Mouse (Mus musculus) midbrain, embryonic 14.5 days (tissue): ENCODE measurements around the gene Tbc1d1. TPM values are rescaled to one million over a fixed set of nuclear protein-coding genes. Genes with fewer than 3 reads are reported as not detected.

Experiments
- ATAC-seq: fragments of 200-750 bp; cut with Nextera tagmentation; 2 replicates; pipeline ENCODE4 v1.8.0; 2017; ENCODE audit warnings: moderate number of reproducible peaks, moderate library complexity; ENCODE audit not compliant: low FRiP score, low TSS enrichment
- DNase-seq: peaks from one replicate; pipeline ENCODE4 v3.0.0-alpha.2; 2015
- H3K27ac ChIP-seq: fragments of 300-500 bp; sonication (generic); replicated peaks from 2 replicates; pipeline ENCODE4 v1.5.1; 2014; ENCODE audit warnings: mild to moderate bottlenecking, low read depth, low read length, moderate library complexity
- H3K27me3 ChIP-seq: fragments of 300-500 bp; sonication (generic); 2 replicates; pipeline ENCODE4 v1.6.1; 2014; ENCODE audit warnings: low read length, control low read depth, mixed read lengths; ENCODE audit not compliant: control insufficient read depth, insufficient read depth
- H3K36me3 ChIP-seq: fragments of 300-500 bp; sonication (generic); 2 replicates; pipeline ENCODE4 v1.6.1; 2014; ENCODE audit warnings: low read length, control low read depth; ENCODE audit not compliant: control insufficient read depth, insufficient read depth
- H3K4me1 ChIP-seq: fragments of 300-500 bp; sonication (generic); 2 replicates; pipeline ENCODE4 v1.6.1; 2014; ENCODE audit warnings: mild to moderate bottlenecking, antibody characterized with exemption, low read length, control low read depth; ENCODE audit not compliant: control insufficient read depth, insufficient read depth
- H3K4me2 ChIP-seq: fragments of 300-500 bp; sonication (generic); 2 replicates; pipeline ENCODE4 v1.6.1; 2014; ENCODE audit warnings: mild to moderate bottlenecking, low read length, moderate library complexity
- H3K4me3 ChIP-seq: fragments of 300-500 bp; sonication (generic); replicated peaks from 2 replicates; pipeline ENCODE4 v1.5.1; 2014; ENCODE audit warnings: low read depth, low read length
- H3K9ac ChIP-seq: fragments of 300-500 bp; sonication (generic); replicated peaks from 2 replicates; pipeline ENCODE4 v1.6.1; 2014; ENCODE audit warnings: mild to moderate bottlenecking, low read length, moderate library complexity
- H3K9me3 ChIP-seq: fragments of 300-500 bp; sonication (generic); 2 replicates; pipeline ENCODE4 v1.6.1; 2016; ENCODE audit warnings: low read length, control low read depth, mixed read lengths; ENCODE audit not compliant: control insufficient read depth
- WGBS: fragments of 180-500 bp; shearing (Covaris S2); extraction: QIAGEN DNeasy Blood & Tissue Kit; methylation state at CpG from one replicate; pipeline ENCODE4 v1.1.7; 2014; 5-methylcytosine and 5-hydroxymethylcytosine counted together
- polyA plus RNA-seq: library from polyadenylated mRNA; unstranded; fragments of >200 nt; fragmentation: Nextera tagmentation; extraction: Ambion mirVana; gene quantifications from 2 replicates; pipeline ENCODE4 v1.2.1, GENCODE M21; 2014

The Tbc1d1 gene
- polyA plus RNA-seq, 1 experiment from 2014 or later, result 11.7 TPM

- H3K27ac ChIP-seq, result no peak overlapping the region
- ATAC-seq (peak; percentile 66), DNase-seq (peak; percentile 73)
- H3K4me2 ChIP-seq, result peak overlapping the region; percentile 100
- peak overlapping the region; percentile 58 for H3K9ac ChIP-seq
- no peaks in the 10 kb centered on the region for H3K36me3 ChIP-seq
- H3K4me3 ChIP-seq, result peak overlapping the region; percentile 61
- no peaks in the 10 kb centered on the region for H3K9me3 ChIP-seq
- 0 out of 2 replicates have a peak, but pooled peaks cover 4% of the 10 kb centered on the region for H3K4me1 ChIP-seq
- WGBS, result under 1% methylated on average over 39 of the region's 39 CpGs
- peaks cover 27% of the 10 kb centered on the region for H3K27me3 ChIP-seq
Observed at GRCm38 (mm10) chr5:64159065-64159780, 3.1 kb downstream of the Tbc1d1 start.

DNA sequence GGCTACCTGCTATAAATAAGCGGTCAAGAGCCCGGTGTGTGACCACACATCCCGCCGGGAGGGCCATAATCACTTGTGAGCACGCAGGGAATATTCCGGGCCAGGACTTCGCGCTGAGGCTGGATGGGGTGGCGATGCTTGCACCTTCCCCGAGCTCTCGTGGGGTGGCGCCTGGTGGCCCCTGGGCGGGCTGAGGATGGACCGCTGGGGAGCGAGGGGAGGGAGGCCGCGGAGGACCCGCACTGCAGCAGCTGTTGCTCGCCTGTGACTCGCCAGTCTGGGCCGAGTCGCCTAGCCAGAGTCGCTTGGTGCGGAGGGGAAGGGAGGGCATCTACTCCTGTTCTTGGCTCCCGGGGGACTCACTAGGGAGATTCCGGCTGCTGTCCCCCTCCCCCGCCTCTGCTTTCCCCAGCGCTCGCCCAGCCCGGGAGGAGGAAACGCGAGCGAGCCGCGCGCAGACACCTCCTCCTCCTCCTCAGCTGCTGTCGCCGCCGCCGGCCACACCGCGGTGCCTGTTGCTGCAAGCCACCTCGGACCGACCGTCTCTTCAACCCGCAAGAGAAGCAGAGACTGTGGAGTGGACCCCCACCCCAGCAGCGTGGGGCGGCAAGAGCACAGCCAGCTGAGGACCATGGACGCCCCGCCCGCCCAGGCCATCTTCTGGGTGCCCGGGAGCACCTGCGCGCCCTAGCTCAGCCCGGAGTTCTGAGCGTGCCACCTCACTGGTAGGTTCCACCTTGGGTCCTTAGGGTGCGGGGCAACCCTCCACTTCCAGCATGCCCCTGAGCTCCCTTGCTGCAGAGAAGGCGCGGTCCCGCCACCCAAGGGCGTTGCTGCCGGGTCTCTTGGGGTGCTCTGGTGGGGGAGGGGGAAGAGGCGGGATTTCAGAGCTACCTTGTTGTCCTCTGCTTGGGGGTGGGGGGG is 3.9 kb downstream of the Tbc1d1 start:
- peaks cover 27% of the 10 kb centered on the region for H3K27me3 ChIP-seq
- ATAC-seq (peak; percentile 74), DNase-seq (peak; percentile 81)
- under 1% methylated on average over 61 of the region's 63 CpGs for WGBS
- peak overlapping the region; percentile 100 for H3K4me2 ChIP-seq
- peak overlapping the region; percentile 61 for H3K4me3 ChIP-seq
- no peaks in the 10 kb centered on the region for H3K9me3 ChIP-seq
- H3K4me1 ChIP-seq, result 0 out of 2 replicates have a peak, but pooled peaks cover 4% of the 10 kb centered on the region
- no peak overlapping the region for H3K27ac ChIP-seq
- peak overlapping the region; percentile 58 for H3K9ac ChIP-seq
- no peaks in the 10 kb centered on the region for H3K36me3 ChIP-seq

GRCm38 (mm10) chr5:64160705-64161391 is 4.7 kb downstream of the Tbc1d1 start:
- DNase-seq, result no peak
- no peak for ATAC-seq
- no peaks in the 10 kb centered on the region for H3K36me3 ChIP-seq
- H3K9me3 ChIP-seq, result no peaks in the 10 kb centered on the region
- peak overlapping the region; percentile 61 for H3K4me3 ChIP-seq
- WGBS, result 2% methylated on average over 23 of the region's 23 CpGs
- H3K27ac ChIP-seq, result no peak overlapping the region
- H3K9ac ChIP-seq, result no peak overlapping the region; the same call in 1 of the 2 replicates
- peaks cover 27% of the 10 kb centered on the region for H3K27me3 ChIP-seq
- 0 out of 2 replicates have a peak, but pooled peaks cover 4% of the 10 kb centered on the region for H3K4me1 ChIP-seq
- H3K4me2 ChIP-seq, result peak overlapping the region; percentile 100

DNA sequence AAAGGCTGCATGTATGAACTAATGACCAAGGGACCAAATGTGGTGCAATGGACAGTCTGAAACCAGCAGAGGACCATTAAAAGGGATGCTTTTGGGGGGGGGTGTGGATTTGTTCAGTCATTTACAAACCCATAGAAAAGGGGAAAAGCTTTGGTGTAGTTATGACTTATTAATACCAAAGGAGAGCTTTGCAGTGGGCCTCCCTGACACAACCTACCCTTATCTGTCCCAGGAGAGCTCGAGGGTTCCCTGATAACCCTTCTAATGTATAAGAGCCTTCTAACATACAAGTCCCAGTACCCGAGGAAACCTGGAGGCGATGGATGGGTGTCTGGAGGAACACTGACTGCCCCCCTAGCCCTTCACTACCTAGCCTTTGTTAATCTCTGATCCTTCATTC is 5.8 kb downstream of the Tbc1d1 start:
- H3K27ac ChIP-seq, result no peak overlapping the region
- ATAC-seq, result no peak
- no peaks in the 10 kb centered on the region for H3K36me3 ChIP-seq
- no peaks in the 10 kb centered on the region for H3K9me3 ChIP-seq
- H3K4me1 ChIP-seq, result 0 out of 2 replicates have a peak, but pooled peaks cover 4% of the 10 kb centered on the region
- H3K4me3 ChIP-seq, result no peak overlapping the region
- no peak overlapping the region for H3K4me2 ChIP-seq
- peaks cover 27% of the 10 kb centered on the region for H3K27me3 ChIP-seq
- 82% methylated on average over 3 of the region's 3 CpGs for WGBS
- no peak for DNase-seq
- no peak overlapping the region for H3K9ac ChIP-seq

GRCm38 (mm10) chr5:64162582-64162981 is 6.5 kb downstream of the Tbc1d1 start:
- 88% methylated on average over 5 of the region's 5 CpGs for WGBS
- ATAC-seq (no peak), DNase-seq (no peak)
- Histone ChIP-seq H3K27me3 (peaks cover 25% of the 10 kb centered on the region), H3K4me1 (0 out of 2 replicates have a peak, but pooled peaks cover 4% of the 10 kb centered on the region), H3K4me3 (no peak overlapping the region), H3K9me3 (no peaks in the 10 kb centered on the region), H3K27ac (no peak overlapping the region), H3K36me3 (no peaks in the 10 kb centered on the region), H3K4me2 (no peak overlapping the region), H3K9ac (no peak overlapping the region)

GRCm38 (mm10) chr5:64164414-64164813 is 8.3 kb downstream of the Tbc1d1 start:
- no peaks in the 10 kb centered on the region for H3K36me3 ChIP-seq
- no peak for DNase-seq
- 95% methylated on average over 3 of the region's 3 CpGs for WGBS
- no peak overlapping the region for H3K9ac ChIP-seq
- H3K4me2 ChIP-seq, result no peak overlapping the region
- H3K4me1 ChIP-seq, result no peaks in the 10 kb centered on the region
- no peak for ATAC-seq
- no peak overlapping the region for H3K27ac ChIP-seq
- H3K4me3 ChIP-seq, result no peak overlapping the region
- peaks cover 11% of the 10 kb centered on the region; the same call in 1 of the 2 replicates for H3K27me3 ChIP-seq
- H3K9me3 ChIP-seq, result no peaks in the 10 kb centered on the region

- H3K27ac ChIP-seq, result no peak overlapping the region
- ATAC-seq (no peak), DNase-seq (no peak)
- WGBS, result 45% methylated on average over 2 of the region's 2 CpGs
- H3K4me2 ChIP-seq, result no peak overlapping the region
- H3K4me1 ChIP-seq, result no peaks in the 10 kb centered on the region
- H3K9me3 ChIP-seq, result no peaks in the 10 kb centered on the region
- H3K4me3 ChIP-seq, result no peak overlapping the region
- peaks cover 11% of the 10 kb centered on the region; the same call in 1 of the 2 replicates for H3K27me3 ChIP-seq
- no peak overlapping the region for H3K9ac ChIP-seq
- no peaks in the 10 kb centered on the region for H3K36me3 ChIP-seq
Observed at GRCm38 (mm10) chr5:64165826-64166225, 9.7 kb downstream of the Tbc1d1 start.

- H3K9ac ChIP-seq, result no peak overlapping the region
- H3K4me1 ChIP-seq, result no peaks in the 10 kb centered on the region
- ATAC-seq (no peak), DNase-seq (no peak)
- no peaks in the 10 kb centered on the region for H3K27me3 ChIP-seq
- H3K4me3 ChIP-seq, result no peak overlapping the region
- H3K4me2 ChIP-seq, result no peak overlapping the region
- no peaks in the 10 kb centered on the region for H3K36me3 ChIP-seq
- no peaks in the 10 kb centered on the region for H3K9me3 ChIP-seq
- WGBS, result 97% methylated on average over 10 of the region's 10 CpGs
- H3K27ac ChIP-seq, result no peak overlapping the region
Observed at GRCm38 (mm10) chr5:64168990-64169540, 13.0 kb downstream of the Tbc1d1 start.
